Mouse (Mus musculus) gastrocnemius, postnatal 36 days (tissue): ENCODE measurements around the gene Cbx5. TPM values are rescaled to one million over a fixed set of nuclear protein-coding genes. Genes with fewer than 3 reads are reported as not detected.
"Not testable (repeated sequence)": the region's sequence is repeated elsewhere in the genome, so short reads cannot be mapped to it uniquely, and the experiment has no call there.

Experiments used
- DNase-seq, 2 experiments: peaks; one replicate each; pipeline ENCODE4 v3.0.0; 2022
- intact Hi-C: fragments of 180-260 bp; cut with DNase I; formaldehyde crosslinking; loops from one replicate; pipeline ENCODE4 v1.15.1; 2025
- long read RNA-seq, 2 experiments: library from polyadenylated mRNA; stranded (forward); transcript quantifications; one replicate each; pipeline ENCODE4 v2.0.0; 2021
- total RNA-seq, 2 experiments: library from RNA; stranded (reverse); gene quantifications; 2 replicates each; pipeline ENCODE4 v1.2.3; 2021

Gene Cbx5
- 10 to 100 TPM; 26.4 to 26.6 TPM for total RNA-seq
- long read RNA-seq, experiment 1, full-length matches to known transcripts, result 7 of 17 reads
- long read RNA-seq, experiment 1, partial matches to known transcripts, result 6 of 17 reads
- long read RNA-seq, experiment 1, other reads (novel, unspliced or antisense), result 4 of 17 reads
- long read RNA-seq, experiment 2, full-length matches to known transcripts, result 5 of 16 reads
- long read RNA-seq, experiment 2, partial matches to known transcripts, result 1 of 16 reads
- long read RNA-seq, experiment 2, other reads (novel, unspliced or antisense), result 10 of 16 reads

DNA sequence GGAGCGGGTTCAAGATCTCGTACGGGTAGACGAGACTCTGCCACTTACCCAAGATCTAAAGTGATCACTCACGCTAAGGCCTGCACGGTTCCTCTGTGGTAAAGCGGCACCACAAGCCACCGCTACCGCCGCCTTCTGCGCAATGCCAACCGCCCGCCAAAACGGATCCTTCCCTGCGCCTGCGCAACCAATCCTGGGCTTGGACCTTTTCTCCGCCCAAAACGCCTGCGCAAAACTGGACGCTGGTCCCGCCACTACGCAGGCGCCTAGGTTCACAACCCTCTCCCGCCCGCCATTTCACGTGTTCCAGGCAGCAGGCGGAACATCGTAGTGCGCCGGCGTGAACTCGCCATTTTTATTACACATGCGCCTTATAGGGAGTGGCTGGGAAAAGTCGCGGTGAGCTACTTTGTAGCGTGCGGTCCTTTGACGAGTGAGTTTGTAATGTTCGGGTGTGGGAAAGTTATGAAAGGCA is at the start of gene Cbx5:
TSS of gene Cbx5 (minus strand) at position 132 of the 475 bp plus-strand sequence.
- DNase-seq, result peak; percentile 95 to 98
- intact Hi-C loops, result loop anchor here (1.0 kb wide), 1 partner anchor 33 kb away; the partner anchor contains the start of gene Copz1

- intact Hi-C loops, result no loop called here
- peak in 1 of 2 experiments; percentile 56 for DNase-seq
Measured at GRCm38 (mm10) chr15:103285778-103286417, 46.3 kb upstream of the Cbx5 start.

GRCm38 (mm10) chr15:103284647-103285046 is 45.0 kb upstream of the Cbx5 start:
- intact Hi-C loops, result no loop called here
- no peak for DNase-seq

GRCm38 (mm10) chr15:103284066-103284465 is 44.5 kb upstream of the Cbx5 start:
- intact Hi-C loops, result no loop called here
- DNase-seq, result no peak

GRCm38 (mm10) chr15:103281465-103282205 is 42.0 kb upstream of the Cbx5 start:
- DNase-seq, result no peak
- intact Hi-C loops, result no loop called here

DNA sequence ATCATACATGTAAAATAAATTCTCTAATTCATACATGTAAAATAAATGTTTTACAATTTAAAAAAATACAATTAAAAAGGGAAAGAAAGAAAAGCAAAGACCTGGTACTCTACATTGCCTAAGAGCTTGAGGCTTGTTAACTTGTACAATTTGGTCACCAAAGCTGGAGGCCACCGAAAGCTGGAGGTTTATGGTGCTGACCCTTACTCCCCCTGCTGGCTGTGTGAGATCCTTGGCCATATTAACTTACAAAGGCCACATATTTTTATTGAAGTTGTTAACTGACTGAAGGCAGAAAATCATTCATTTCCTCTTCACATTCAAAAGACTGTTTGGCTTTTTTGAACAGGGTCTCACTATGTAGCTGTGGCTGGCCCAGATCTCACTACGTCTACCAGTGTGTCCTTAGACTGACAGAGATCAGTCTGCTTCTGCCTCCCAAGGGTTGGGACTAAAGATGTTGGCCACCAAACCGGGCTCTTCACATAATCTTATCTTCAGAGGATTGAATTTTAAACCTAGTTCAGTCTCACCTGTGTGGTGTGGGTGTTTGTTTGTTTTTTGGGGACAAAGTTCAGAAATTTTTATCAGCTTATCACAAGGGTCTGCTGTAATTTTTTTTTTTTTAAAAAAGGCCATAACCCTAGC is 41.3 kb upstream of the Cbx5 start:
- intact Hi-C loops, result no loop called here
- no peak for DNase-seq

DNA sequence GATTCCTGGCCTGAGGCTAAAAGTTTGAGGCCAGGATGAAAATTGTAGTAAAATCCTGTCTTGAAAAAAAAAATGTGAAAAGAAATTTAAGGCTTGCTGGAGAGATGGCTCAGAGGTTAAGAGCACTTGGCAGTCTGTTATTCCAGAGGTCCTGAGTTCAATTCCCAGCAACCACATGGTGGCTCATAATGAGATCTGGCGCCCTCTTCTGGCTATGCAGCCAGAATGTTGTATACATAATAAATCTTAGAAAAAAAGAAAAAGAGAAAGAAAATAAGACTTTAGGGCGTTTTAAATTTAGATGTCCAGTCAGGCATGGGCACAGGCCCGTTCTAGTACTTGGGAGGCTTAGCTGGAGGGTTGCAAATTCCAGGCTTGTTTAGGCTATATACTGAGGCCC is 40.1 kb upstream of the Cbx5 start:
- intact Hi-C loops, result loop anchor here (1.0 kb wide), 1 partner anchor 15 kb away; no protein-coding TSS in a partner anchor
- DNase-seq, result no peak

- intact Hi-C loops, result no loop called here
- DNase-seq, result no peak
Measured at GRCm38 (mm10) chr15:103277949-103278348, 38.3 kb upstream of the Cbx5 start.

DNA sequence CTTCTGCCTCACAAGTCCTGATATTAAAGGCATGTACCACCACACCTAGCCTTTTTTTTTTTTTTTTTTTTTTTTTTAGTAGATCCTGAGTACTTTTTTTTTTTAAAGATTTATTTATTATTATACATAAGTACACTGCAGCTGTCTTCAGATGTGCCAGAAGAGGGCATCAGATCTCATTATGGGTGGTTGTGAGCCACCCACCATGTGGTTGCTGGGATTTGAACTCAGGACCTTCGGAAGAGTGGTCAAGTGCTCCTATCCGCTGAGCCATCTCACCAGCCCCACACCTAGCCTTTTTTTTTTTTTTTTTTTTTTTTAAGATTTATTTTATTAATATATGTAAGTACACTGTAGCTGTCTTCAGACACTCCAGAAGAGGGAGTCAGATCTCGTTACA is 36.3 kb upstream of the Cbx5 start:
- DNase-seq, intact Hi-C loops: not testable (repeated sequence)

GRCm38 (mm10) chr15:103272419-103273279 is 33.0 kb upstream of the Cbx5 start, which contains the start of gene Copz1:
Copz1 (plus strand) TSS chr15:103272714.
- DNase-seq, result peak; percentile 86 to 92
- intact Hi-C loops, result loop anchor here (1.0 kb wide), 1 partner anchor 33 kb away; the partner anchor contains the start of gene Cbx5

- intact Hi-C loops, result no loop called here
- no peak for DNase-seq
Measured at GRCm38 (mm10) chr15:103268903-103269302, 29.3 kb upstream of the Cbx5 start.

GRCm38 (mm10) chr15:103264794-103265193 is 25.2 kb upstream of the Cbx5 start:
- intact Hi-C loops, result loop anchor here (1.0 kb wide), 1 partner anchor 15 kb away; no protein-coding TSS in a partner anchor
- DNase-seq, result no peak

DNA sequence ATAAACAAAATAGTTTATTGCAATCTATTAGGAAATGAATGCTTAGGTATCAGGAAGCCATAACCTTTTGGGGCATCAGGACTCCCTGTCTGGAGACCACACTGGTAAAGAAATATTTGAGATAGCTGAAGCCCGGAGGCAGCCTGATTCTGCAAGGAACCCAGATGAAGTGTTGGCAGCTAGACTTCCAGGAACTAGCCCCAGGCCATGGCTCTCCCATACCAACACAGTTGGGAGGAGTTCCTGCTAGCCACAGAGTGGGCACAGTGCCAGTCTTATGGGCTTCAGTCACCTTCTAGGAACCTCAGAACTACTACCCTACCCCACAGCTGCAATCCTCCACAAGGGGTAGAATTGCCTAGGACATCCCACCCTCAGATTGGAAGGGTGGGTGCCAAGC is 20.4 kb upstream of the Cbx5 start:
- intact Hi-C loops, result no loop called here
- DNase-seq, result no peak

- intact Hi-C loops, result no loop called here
- no peak for DNase-seq
Measured at GRCm38 (mm10) chr15:103259162-103259561, 19.5 kb upstream of the Cbx5 start.

DNA sequence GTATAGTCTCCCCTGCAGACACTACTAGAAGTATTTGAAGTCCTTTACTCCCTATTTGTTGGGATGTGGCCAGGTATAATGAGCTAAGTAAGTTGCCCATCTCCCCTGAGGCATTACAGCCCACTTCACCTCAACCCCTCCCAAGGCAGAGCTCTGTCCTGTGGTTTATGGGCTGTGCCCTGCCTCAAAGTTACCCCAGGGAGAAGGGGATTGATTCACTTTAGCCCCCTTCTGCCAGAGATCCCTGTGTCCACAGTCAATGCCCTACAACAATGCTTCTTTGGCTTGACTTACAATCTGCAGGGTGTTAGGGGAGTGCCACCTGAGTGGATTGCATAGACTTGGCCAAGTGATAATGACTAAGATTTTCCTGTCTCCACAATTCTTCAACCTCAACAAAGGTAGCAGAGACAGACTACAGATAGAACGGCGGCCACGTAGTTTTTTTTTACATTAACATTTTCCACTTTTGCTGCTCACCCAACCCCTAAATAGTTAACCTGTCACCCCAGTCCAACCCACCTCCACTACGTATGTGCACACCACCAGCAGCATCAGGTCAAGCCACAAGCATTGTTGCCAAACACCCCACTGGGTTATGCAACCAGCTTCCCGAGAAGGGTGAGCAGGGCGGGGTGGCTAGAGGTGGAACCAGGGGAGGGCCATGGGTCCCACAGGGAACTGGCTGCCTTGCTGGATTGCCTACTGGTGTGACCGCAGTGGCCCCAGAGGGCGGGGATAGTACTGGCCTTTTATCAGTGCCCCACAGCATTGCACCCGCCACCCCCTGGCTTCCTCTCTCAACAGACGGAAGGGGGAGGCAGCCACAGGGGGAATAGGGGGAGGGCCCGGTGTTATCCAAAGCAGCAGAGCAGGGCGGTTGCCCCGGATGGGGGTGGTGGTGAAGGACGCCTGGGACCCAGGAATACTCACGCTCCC is 18.4 kb upstream of the Cbx5 start, which contains the start of gene Nfe2:
TSS of gene Nfe2 (minus strand) at position 614 of the 939 bp plus-strand sequence.
- intact Hi-C loops, result no loop called here
- peak; percentile 38 to 39 for DNase-seq

DNA sequence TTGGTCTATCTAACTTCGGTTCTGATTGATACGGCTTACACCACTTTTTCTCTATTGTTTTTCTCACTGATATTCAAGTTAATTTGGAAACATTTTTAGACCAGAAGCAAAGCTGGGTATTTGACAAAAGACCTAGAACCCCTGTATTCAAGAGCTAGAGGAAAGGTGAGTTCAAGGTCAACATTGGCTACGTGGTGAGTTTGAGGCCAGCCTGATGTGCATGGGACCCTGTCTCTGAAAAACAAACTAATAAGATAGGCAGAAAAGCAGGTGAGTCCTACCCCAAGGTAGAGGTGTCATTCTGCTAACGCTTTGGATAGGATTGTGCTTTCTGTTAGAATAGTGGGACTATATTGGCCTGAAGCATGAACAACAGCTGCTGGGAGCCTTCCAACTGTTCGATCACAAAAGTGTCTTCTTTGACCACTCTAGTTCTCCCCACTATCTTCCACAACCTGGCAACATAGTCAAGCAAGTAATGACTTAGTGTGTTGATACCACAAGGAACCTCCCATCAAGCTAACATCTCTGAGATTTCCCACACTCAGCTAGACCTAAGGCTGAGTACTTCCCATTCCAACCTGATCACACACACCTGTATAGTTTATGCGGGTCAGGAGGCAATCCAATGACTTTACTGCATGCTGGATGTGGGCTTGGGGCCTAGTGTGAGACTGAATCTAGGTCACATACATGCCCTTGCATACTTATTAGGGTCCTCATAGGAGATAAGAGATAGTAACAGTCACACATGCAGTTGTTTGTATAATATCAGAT is 16.8 kb upstream of the Cbx5 start:
- intact Hi-C loops, result no loop called here
- no peak for DNase-seq

- DNase-seq, result peak; percentile 9 to 23
- intact Hi-C loops, result no loop called here
Measured at GRCm38 (mm10) chr15:103255169-103255568, 15.6 kb upstream of the Cbx5 start.

- no peak for DNase-seq
- intact Hi-C loops, result no loop called here
Measured at GRCm38 (mm10) chr15:103253352-103253751, 13.7 kb upstream of the Cbx5 start.
